Mouse (Mus musculus) ES-E14 (cell line): ENCODE data around the gene Med13l. TPM values are rescaled to one million over a fixed set of nuclear protein-coding genes. Genes with fewer than 3 reads are reported as not detected.

ENCODE experiments used
- DNase-seq: peaks from one replicate; pipeline ENCODE4 v3.0.0-alpha.2; 2013; ENCODE audit warnings: low read depth, low spot score
- H3K27ac ChIP-seq: 2 replicates; pipeline ENCODE4 v1.5.1; 2012; ENCODE audit warnings: low read depth, mild to moderate bottlenecking, low read length, moderate library complexity, mixed read lengths; ENCODE audit not compliant: poor library complexity, insufficient read depth, severe bottlenecking
- H3K36me3 ChIP-seq: 2 replicates; pipeline ENCODE4 v1.6.1; 2012; ENCODE audit warnings: mild to moderate bottlenecking, low read length, moderate library complexity, mixed read lengths; ENCODE audit not compliant: control insufficient read depth, poor library complexity, insufficient read depth, severe bottlenecking
- H3K4me1 ChIP-seq, 2 experiments: fragments of 150-350 bp in 1 of 2; sonication (generic) in 1 of 2; 2 replicates each; pipeline ENCODE4 v1.6.1; 2012; ENCODE audit warnings: low read length in 2 of 2, mild to moderate bottlenecking in 1 of 2, mixed read lengths in 1 of 2; ENCODE audit not compliant: control insufficient read depth in 2 of 2, insufficient read depth in 2 of 2, poor library complexity in 1 of 2
- H3K4me3 ChIP-seq, 2 experiments: fragments of 150-350 bp in 1 of 2; sonication (generic) in 1 of 2; 2 replicates each; pipeline ENCODE4 v1.5.1; 2012; ENCODE audit warnings: low read length in 2 of 2, low read depth in 1 of 2, mild to moderate bottlenecking in 1 of 2, mixed read lengths in 1 of 2; ENCODE audit not compliant: insufficient read depth in 1 of 2, poor library complexity in 1 of 2, severe bottlenecking in 1 of 2
- H3K9ac ChIP-seq: 2 replicates; pipeline ENCODE4 v1.6.1; 2012; ENCODE audit warnings: low read depth, mild to moderate bottlenecking, low read length, mixed read lengths; ENCODE audit not compliant: poor library complexity, insufficient read depth, severe bottlenecking
- H3K9me3 ChIP-seq: fragments of 150-350 bp; sonication (generic); 2 replicates; pipeline ENCODE4 v1.6.1; 2012; ENCODE audit warnings: low read depth, mild to moderate bottlenecking, low read length; ENCODE audit not compliant: control insufficient read depth, insufficient read depth
- CHD2 ChIP-seq: IDR thresholded peaks from 2 replicates; pipeline ENCODE4 v1.6.1; 2014; ENCODE audit warnings: mild to moderate bottlenecking, low read depth, low read length, inconsistent platforms
- HCFC1 ChIP-seq: IDR thresholded peaks from 2 replicates; pipeline ENCODE4 v1.6.1; 2012; ENCODE audit warnings: low read length, inconsistent platforms, borderline replicate concordance; ENCODE audit not compliant: insufficient read depth
- MAFK ChIP-seq: IDR thresholded peaks from 2 replicates; pipeline ENCODE4 v1.6.1; 2014; ENCODE audit warnings: mild to moderate bottlenecking, low read depth, low read length, inconsistent platforms; ENCODE audit not compliant: insufficient read depth
- ZC3H11A ChIP-seq: IDR thresholded peaks from 2 replicates; pipeline ENCODE4 v1.6.1; 2012; ENCODE audit warnings: low read depth, mild to moderate bottlenecking, inconsistent platforms, low read length, borderline replicate concordance
- ZNF384 ChIP-seq: IDR thresholded peaks from 2 replicates; pipeline ENCODE4 v1.6.1; 2012; ENCODE audit warnings: low read depth, low read length, inconsistent platforms
- in situ Hi-C, 2 experiments: fragments of 600-800 bp; cut with MboI; formaldehyde crosslinking; loops; one replicate each; pipeline ENCODE4 v1.15.1; 2025; ENCODE audit warnings: low sequenced_read_pairs in 2 of 2, inconsistent platforms in 1 of 2; ENCODE audit not compliant: unreplicated experiment in 2 of 2
- total RNA-seq: library from RNA; depleted of rRNA; stranded (reverse); fragments of 300-350 nt; gene quantifications from 2 replicates; pipeline ENCODE4 v1.2.3, GENCODE M21; 2012

Med13l gene
- total RNA-seq, 1 experiment = 52.4 TPM

DNA sequence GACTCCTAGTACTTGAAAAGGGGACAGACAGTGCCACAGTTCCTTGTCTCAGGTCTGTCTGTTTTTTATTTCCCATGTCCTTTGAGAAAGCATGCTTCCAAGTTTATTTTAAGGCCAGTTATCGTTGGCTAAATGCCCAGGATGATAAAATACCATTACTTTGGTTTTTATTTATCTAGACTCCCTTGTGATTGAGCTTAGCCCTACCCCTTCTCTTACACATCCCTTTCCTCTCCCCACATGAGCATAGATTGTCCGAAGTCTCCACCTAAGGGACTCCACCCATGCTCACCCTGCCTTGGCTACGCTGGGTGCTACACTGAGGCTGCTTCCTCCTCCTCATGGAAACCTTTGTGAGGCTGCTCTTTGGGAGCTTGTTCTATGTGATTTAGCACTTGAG is 115.2 kb downstream of the Med13l start:
- Histone ChIP-seq H3K27ac (no peak overlapping the region), H3K4me3 (no peak overlapping the region), H3K9ac (no peak overlapping the region), H3K9me3 (no peaks in the 10 kb centered on the region), H3K4me1 (no peaks in the 10 kb centered on the region), H3K36me3 (peaks cover 10% of the 10 kb centered on the region; the same call in 1 of the 2 replicates)
- in situ Hi-C loops = no loop called here
- TF ChIP-seq MAFK (no peak), ZC3H11A (no peak), ZNF384 (no peak), HCFC1 (no peak), CHD2 (no peak)
- no peak for DNase-seq

DNA sequence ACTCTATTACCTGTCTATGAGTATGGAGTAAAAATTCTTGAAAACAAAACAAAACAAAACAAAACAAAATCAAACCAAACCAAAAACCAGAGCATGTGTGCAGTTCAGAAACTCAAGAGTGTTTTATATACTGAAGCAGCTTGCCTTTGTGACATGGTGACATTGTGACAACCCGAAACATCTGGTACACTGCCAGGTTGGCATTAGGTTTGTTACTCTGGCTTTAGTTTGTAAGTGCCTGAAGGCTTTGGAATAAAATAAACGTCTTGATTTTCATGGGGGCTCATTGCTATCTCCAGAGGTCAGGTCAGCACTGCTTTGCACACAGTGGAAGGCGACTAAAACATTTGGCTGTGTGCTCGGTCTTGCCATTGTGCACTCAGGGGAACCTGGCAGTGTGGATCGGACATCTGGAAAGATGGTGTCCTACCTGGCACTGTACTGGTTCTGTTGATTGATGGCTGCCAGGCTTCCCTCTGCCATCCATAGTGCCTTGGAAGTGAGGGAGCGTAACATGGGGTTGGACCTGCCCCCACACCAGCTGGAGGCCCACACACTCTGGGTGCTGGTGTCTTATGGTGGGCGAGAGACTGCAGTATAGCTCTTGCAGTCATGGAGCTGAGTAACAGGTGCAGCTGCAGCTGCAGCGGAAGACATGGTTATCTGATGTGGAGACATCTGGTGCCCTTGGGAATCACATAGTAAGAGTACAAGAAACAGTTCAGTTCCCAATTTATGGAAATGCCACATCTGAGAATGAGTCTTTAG is 115.9 kb downstream of the Med13l start:
- no peak overlapping the region for H3K9ac ChIP-seq
- no peak overlapping the region for H3K4me3 ChIP-seq
- in situ Hi-C loops = no loop called here
- H3K36me3 ChIP-seq = peaks cover 13% of the 10 kb centered on the region; the same call in 1 of the 2 replicates
- H3K9me3 ChIP-seq = no peaks in the 10 kb centered on the region
- H3K4me1 ChIP-seq = no peaks in the 10 kb centered on the region
- no peak overlapping the region for H3K27ac ChIP-seq
- DNase-seq = no peak
- TF ChIP-seq CHD2 (no peak), ZNF384 (no peak), HCFC1 (no peak), MAFK (no peak), ZC3H11A (no peak)

DNA sequence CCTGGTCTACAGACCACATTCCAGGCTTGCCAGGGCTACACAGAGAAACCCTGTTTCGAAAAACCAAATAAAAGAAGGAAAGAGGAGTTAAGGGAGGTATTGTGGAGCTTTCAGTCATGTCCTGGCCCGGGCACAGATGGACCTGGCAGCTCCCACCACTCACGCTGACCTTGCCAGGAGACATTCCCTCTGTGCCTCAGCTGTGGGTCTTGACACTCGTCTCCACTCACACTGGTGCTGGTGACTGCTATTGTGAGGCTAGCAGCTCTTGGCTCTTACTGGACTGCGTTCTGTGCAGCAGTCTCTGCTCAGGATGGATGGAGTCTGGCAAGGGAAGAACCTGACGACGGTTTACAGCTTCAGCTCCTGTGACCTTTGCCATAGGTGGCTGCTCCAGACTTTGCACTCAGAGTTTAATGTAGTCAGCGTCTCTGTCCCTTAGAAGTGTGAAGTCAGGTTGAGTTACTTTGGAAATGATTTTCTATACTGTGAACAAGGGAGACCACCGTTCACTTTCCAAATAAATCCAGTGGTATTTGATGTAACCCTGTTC is 118.9 kb downstream of the Med13l start:
- in situ Hi-C loops = no loop called here
- no peak overlapping the region for H3K9ac ChIP-seq
- H3K27ac ChIP-seq = no peak overlapping the region
- no peak for TF ChIP-seq CHD2
- no peak for TF ChIP-seq ZC3H11A
- TF ChIP-seq MAFK = no peak
- no peak for TF ChIP-seq ZNF384
- no peak for TF ChIP-seq HCFC1
- H3K9me3 ChIP-seq = no peaks in the 10 kb centered on the region
- H3K4me1 ChIP-seq = peaks cover 0 to 1% of the 10 kb centered on the region in 2 experiments; a peak in 1 of 4 replicates
- DNase-seq = no peak
- no peak overlapping the region for H3K4me3 ChIP-seq
- H3K36me3 ChIP-seq = peaks cover 21% of the 10 kb centered on the region; the same call in 1 of the 2 replicates

DNA sequence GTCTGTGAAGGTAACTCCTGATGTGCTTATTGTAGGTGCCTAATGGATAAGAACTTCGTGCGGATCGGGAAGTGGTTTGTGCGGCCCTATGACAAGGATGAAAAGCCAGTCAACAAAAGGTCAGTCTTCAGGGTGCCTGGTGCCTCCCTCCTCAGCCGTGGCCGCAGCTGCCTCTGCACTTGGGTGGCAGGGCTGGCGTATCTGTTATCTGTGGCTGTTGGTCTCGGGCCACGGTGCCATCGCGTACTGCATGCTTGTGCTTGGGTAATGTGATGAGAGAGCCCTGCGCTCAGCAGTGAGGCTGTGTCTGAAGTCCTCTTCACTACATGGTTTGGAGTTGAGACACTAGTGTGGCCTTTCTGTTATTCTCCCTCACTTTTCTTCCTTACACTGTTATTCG is 120.4 kb downstream of the Med13l start:
- Histone ChIP-seq H3K9ac (no peak overlapping the region), H3K9me3 (no peaks in the 10 kb centered on the region), H3K4me3 (no peak overlapping the region), H3K36me3 (peaks cover 21% of the 10 kb centered on the region; the same call in 1 of the 2 replicates), H3K27ac (no peak overlapping the region), H3K4me1 (peaks cover 0 to 1% of the 10 kb centered on the region in 2 experiments; a peak in 1 of 4 replicates)
- in situ Hi-C loops = no loop called here
- no peak for DNase-seq
- TF ChIP-seq HCFC1 = no peak
- TF ChIP-seq MAFK = no peak
- no peak for TF ChIP-seq ZC3H11A
- no peak for TF ChIP-seq CHD2
- no peak for TF ChIP-seq ZNF384

DNA sequence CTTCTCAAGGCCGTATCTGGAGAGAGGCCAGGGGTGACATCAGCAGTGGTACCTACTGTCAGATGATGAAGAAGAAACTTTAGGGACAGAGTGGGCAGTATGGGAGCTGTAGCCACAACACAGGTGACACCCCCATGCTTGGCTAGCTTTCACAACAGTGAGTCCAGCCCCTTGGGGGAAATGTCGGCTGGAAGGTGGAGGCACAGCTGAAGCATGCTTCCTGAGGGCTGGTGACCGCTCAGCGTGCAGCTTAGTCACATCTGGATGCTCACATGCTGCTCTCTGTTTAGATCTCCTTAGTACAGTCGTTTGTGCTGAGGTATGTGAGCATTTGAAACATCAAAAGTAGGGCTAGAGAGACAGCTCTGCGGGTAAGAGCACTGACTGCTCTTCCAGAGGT is 121.5 kb downstream of the Med13l start:
- in situ Hi-C loops = no loop called here
- TF ChIP-seq ZNF384 = no peak
- TF ChIP-seq CHD2 = no peak
- no peak for TF ChIP-seq MAFK
- TF ChIP-seq ZC3H11A = no peak
- no peak for TF ChIP-seq HCFC1
- H3K4me3 ChIP-seq = no peak overlapping the region
- no peak for DNase-seq
- H3K36me3 ChIP-seq = peaks cover 21% of the 10 kb centered on the region; the same call in 1 of the 2 replicates
- H3K9ac ChIP-seq = no peak overlapping the region
- H3K27ac ChIP-seq = no peak overlapping the region
- peaks cover 4 to 5% of the 10 kb centered on the region in 2 experiments; a peak in 3 of 4 replicates for H3K4me1 ChIP-seq
- no peaks in the 10 kb centered on the region for H3K9me3 ChIP-seq
